Mouse (Mus musculus) thymus, adult 2 months (tissue): ENCODE data around the gene Plppr2. TPM values are rescaled to one million over a fixed set of nuclear protein-coding genes. Genes with fewer than 3 reads are reported as not detected.

Source experiments
- DNase-seq: peaks from one replicate; pipeline ENCODE4 v3.0.0; 2021
- H3K27ac ChIP-seq: fragments of 200-500 bp; 2 replicates; pipeline ENCODE4 v1.5.1; 2012; ENCODE audit warnings: low read length, control low read depth; ENCODE audit not compliant: control insufficient read depth, insufficient read depth
- H3K27me3 ChIP-seq: fragments of 200-500 bp; 2 replicates; pipeline ENCODE4 v1.6.1; 2012; ENCODE audit warnings: mild to moderate bottlenecking, low read length, moderate library complexity, mixed read lengths; ENCODE audit not compliant: control insufficient read depth, insufficient read depth
- H3K36me3 ChIP-seq: fragments of 200-500 bp; 2 replicates; pipeline ENCODE4 v1.6.1; 2012; ENCODE audit warnings: mild to moderate bottlenecking, low read length, moderate library complexity; ENCODE audit not compliant: control insufficient read depth, insufficient read depth
- H3K4me1 ChIP-seq: fragments of 200-500 bp; replicated peaks from 2 replicates; pipeline ENCODE4 v1.6.1; 2012; ENCODE audit warnings: low read length; ENCODE audit not compliant: control insufficient read depth, insufficient read depth
- H3K4me3 ChIP-seq: fragments of 200-500 bp; 2 replicates; pipeline ENCODE4 v1.5.1; 2012; ENCODE audit warnings: mild to moderate bottlenecking, low read length, control low read depth, moderate library complexity; ENCODE audit not compliant: control insufficient read depth, insufficient read depth
- CTCF ChIP-seq: fragments of 200-500 bp; IDR thresholded peaks from 2 replicates; pipeline ENCODE4 v1.5.1; 2012; ENCODE audit warnings: mild to moderate bottlenecking, control low read depth, low read length, moderate library complexity, borderline replicate concordance; ENCODE audit not compliant: control insufficient read depth, poor library complexity, insufficient read depth; ENCODE audit errors: extremely low read depth
- POLR2A ChIP-seq: fragments of 200-500 bp; IDR thresholded peaks from 2 replicates; pipeline ENCODE4 v1.6.1; 2012; ENCODE audit warnings: mild to moderate bottlenecking, low read length, control low read depth, moderate library complexity; ENCODE audit not compliant: control insufficient read depth, poor library complexity, insufficient read depth; ENCODE audit errors: extremely low read depth
- whole genome bisulfite sequencing: fragments of 180-500 bp; shearing (Covaris S2); methylation state at CpG from one replicate; pipeline ENCODE4 v1.1.7; 2018; 5-methylcytosine and 5-hydroxymethylcytosine counted together
- polyA plus RNA-seq: library from polyadenylated mRNA; depleted of rRNA; stranded (reverse); fragments of >200 nt; gene quantifications from 2 replicates; pipeline ENCODE4 v1.2.3, GENCODE M21; 2012

Plppr2 gene
- polyA plus RNA-seq, 1 experiment = 5.5 TPM

GRCm38 (mm10) chr9:21978398-21979128 lies 41.7 kb downstream of the Plppr2 start:
- WGBS = 96% methylated on average over 4 of the region's 4 CpGs
- Histone ChIP-seq H3K27me3 (no peaks in the 10 kb centered on the region), H3K36me3 (no peaks in the 10 kb centered on the region), H3K27ac (no peak overlapping the region), H3K4me1 (peaks cover 19% of the 10 kb centered on the region), H3K4me3 (no peak overlapping the region)
- TF ChIP-seq POLR2A = no peak
- TF ChIP-seq CTCF = no peak
- DNase-seq = no peak

- H3K27me3 ChIP-seq = peaks cover 5% of the 10 kb centered on the region
- peak overlapping the region; percentile 79 for H3K27ac ChIP-seq
- H3K36me3 ChIP-seq = no peaks in the 10 kb centered on the region
- WGBS = 74% methylated on average over 3 of the region's 3 CpGs
- H3K4me3 ChIP-seq = no peak overlapping the region
- TF ChIP-seq CTCF = no peak
- no peak for TF ChIP-seq POLR2A
- DNase-seq = no peak
- H3K4me1 ChIP-seq = peaks cover 32% of the 10 kb centered on the region
These were observed 47.1 kb downstream of the Plppr2 start for GRCm38 (mm10) chr9:21983911-21984310.

GRCm38 (mm10) chr9:21987592-21988342 lies 50.9 kb downstream of the Plppr2 start:
- Histone ChIP-seq H3K27me3 (peaks cover 21% of the 10 kb centered on the region), H3K4me1 (peaks cover 26% of the 10 kb centered on the region), H3K27ac (no peak overlapping the region), H3K4me3 (no peak overlapping the region), H3K36me3 (no peaks in the 10 kb centered on the region)
- TF ChIP-seq POLR2A (no peak), CTCF (no peak)
- DNase-seq = no peak
- 22% methylated on average over 36 of the region's 36 CpGs for WGBS

- 8% methylated on average over 32 of the region's 32 CpGs for WGBS
These were observed 51.7 kb downstream of the Plppr2 start for GRCm38 (mm10) chr9:21988421-21989101.

GRCm38 (mm10) chr9:21989230-21990110 lies 52.6 kb downstream of the Plppr2 start, which contains the start of gene Rgl3:
Rgl3 (minus strand) TSS chr9:21989446.
- H3K4me3 ChIP-seq = no peak within 1 kb of the TSS
- 5% methylated on average over 42 of the region's 42 CpGs for WGBS
- no peak for DNase-seq
- H3K27ac ChIP-seq = no peak within 1 kb of the TSS
- H3K4me1 ChIP-seq = peaks cover 15% of the 10 kb centered on the region; the same call in 1 of the 2 replicates
- TF ChIP-seq POLR2A (no peak), CTCF (no peak)
- peaks cover 21% of the 10 kb centered on the region for H3K27me3 ChIP-seq
- no peaks in the 10 kb centered on the region for H3K36me3 ChIP-seq

More at GRCm38 (mm10) chr9:21988421-21989101, 51.7 kb downstream of the Plppr2 start:
- no peak overlapping the region for H3K27ac ChIP-seq
- TF ChIP-seq CTCF = no peak
- no peak for TF ChIP-seq POLR2A
- no peak overlapping the region for H3K4me3 ChIP-seq
- H3K36me3 ChIP-seq = no peaks in the 10 kb centered on the region
- H3K27me3 ChIP-seq = peaks cover 21% of the 10 kb centered on the region
- DNase-seq = no peak
- peaks cover 22% of the 10 kb centered on the region for H3K4me1 ChIP-seq
